Mouse (Mus musculus): Measurements from ENCODE around the gene Tmem170. TPM values are rescaled to one million over a fixed set of nuclear protein-coding genes. Genes with fewer than 3 reads are reported as not detected.

Gene Tmem170
- polyA plus RNA-seq, 1 experiment from 2014 or later, result 6.0 TPM

GRCm38 (mm10) chr8:111832983-111833382 is 43.6 kb downstream of the Tmem170 start:
- WGBS, result 85% methylated on average over 5 of the region's 5 CpGs
- Histone ChIP-seq H3K27ac (no peak overlapping the region), H3K4me3 (no peak overlapping the region), H3K36me3 (peaks cover 36% of the 10 kb centered on the region), H3K4me2 (replicated peaks) (no peak overlapping the region), H3K9ac (no peak overlapping the region), H3K4me1 (no peaks in the 10 kb centered on the region), H3K27me3 (replicated peaks) (no peaks in the 10 kb centered on the region), H3K9me3 (no peaks in the 10 kb centered on the region)
- ATAC-seq (ENCODE audit: low FRiP score, low read depth), result no peak

GRCm38 (mm10) chr8:111831996-111832395 is 44.6 kb downstream of the Tmem170 start:
- no peaks in the 10 kb centered on the region for H3K9me3 ChIP-seq
- H3K36me3 ChIP-seq, result peaks cover 31% of the 10 kb centered on the region
- ATAC-seq (ENCODE audit: low FRiP score, low read depth), result no peak
- H3K27ac ChIP-seq, result no peak overlapping the region
- H3K4me1 ChIP-seq, result no peaks in the 10 kb centered on the region
- H3K4me3 ChIP-seq, result no peak overlapping the region
- H3K9ac ChIP-seq, result no peak overlapping the region
- no peak overlapping the region for H3K4me2 ChIP-seq (replicated peaks)
- no peaks in the 10 kb centered on the region for H3K27me3 ChIP-seq (replicated peaks)
- WGBS, result 81% methylated on average over 4 of the region's 4 CpGs

GRCm38 (mm10) chr8:111828595-111828994 is 48.0 kb downstream of the Tmem170 start:
- WGBS, result 88% methylated on average over 6 of the region's 6 CpGs
- Histone ChIP-seq H3K36me3 (peaks cover 27% of the 10 kb centered on the region; the same call in 1 of the 2 replicates), H3K27ac (no peak overlapping the region), H3K4me1 (no peaks in the 10 kb centered on the region), H3K4me3 (no peak overlapping the region), H3K9ac (no peak overlapping the region), H3K27me3 (replicated peaks) (no peaks in the 10 kb centered on the region), H3K9me3 (no peaks in the 10 kb centered on the region), H3K4me2 (replicated peaks) (no peak overlapping the region)
- no peak for ATAC-seq (ENCODE audit: low FRiP score, low read depth)

GRCm38 (mm10) chr8:111825219-111825618 is 51.3 kb downstream of the Tmem170 start:
- no peak for ATAC-seq (ENCODE audit: low FRiP score, low read depth)

GRCm38 (mm10) chr8:111824334-111824733 is 52.2 kb downstream of the Tmem170 start:
- Histone ChIP-seq H3K4me1 (no peaks in the 10 kb centered on the region), H3K27me3 (replicated peaks) (no peaks in the 10 kb centered on the region), H3K36me3 (peaks cover 24% of the 10 kb centered on the region; the same call in 1 of the 2 replicates), H3K9me3 (no peaks in the 10 kb centered on the region), H3K27ac (no peak overlapping the region), H3K4me3 (no peak overlapping the region), H3K4me2 (replicated peaks) (no peak overlapping the region), H3K9ac (no peak overlapping the region)
- ATAC-seq (ENCODE audit: low FRiP score, low read depth), result no peak
- WGBS, result 97% methylated on average over 5 of the region's 5 CpGs

More at GRCm38 (mm10) chr8:111825219-111825618, 51.3 kb downstream of the Tmem170 start:
- H3K27me3 ChIP-seq (replicated peaks), result no peaks in the 10 kb centered on the region
- H3K9ac ChIP-seq, result no peak overlapping the region
- no peak overlapping the region for H3K4me3 ChIP-seq
- H3K36me3 ChIP-seq, result peaks cover 26% of the 10 kb centered on the region; the same call in 1 of the 2 replicates
- no peak overlapping the region for H3K4me2 ChIP-seq (replicated peaks)
- H3K27ac ChIP-seq, result no peak overlapping the region
- WGBS, result 82% methylated on average over 6 of the region's 6 CpGs
- no peaks in the 10 kb centered on the region for H3K4me1 ChIP-seq
- H3K9me3 ChIP-seq, result no peaks in the 10 kb centered on the region

- WGBS, result 90% methylated on average over 10 of the region's 10 CpGs
- no peak overlapping the region for H3K4me2 ChIP-seq (replicated peaks)
These were observed 55.4 kb downstream of the Tmem170 start for GRCm38 (mm10) chr8:111821199-111821598.

GRCm38 (mm10) chr8:111820691-111821090 is 55.9 kb downstream of the Tmem170 start:
- no peak overlapping the region for H3K4me3 ChIP-seq
- H3K4me2 ChIP-seq (replicated peaks), result no peak overlapping the region
- no peak overlapping the region for H3K9ac ChIP-seq
- WGBS, result 83% methylated on average over 4 of the region's 4 CpGs
- no peak overlapping the region for H3K27ac ChIP-seq
- H3K27me3 ChIP-seq (replicated peaks), result no peaks in the 10 kb centered on the region
- no peaks in the 10 kb centered on the region for H3K9me3 ChIP-seq
- ATAC-seq (ENCODE audit: low FRiP score, low read depth), result no peak
- peaks cover 16% of the 10 kb centered on the region for H3K36me3 ChIP-seq
- H3K4me1 ChIP-seq, result no peaks in the 10 kb centered on the region

More at GRCm38 (mm10) chr8:111821199-111821598, 55.4 kb downstream of the Tmem170 start:
- H3K27ac ChIP-seq, result no peak overlapping the region
- peaks cover 16% of the 10 kb centered on the region for H3K36me3 ChIP-seq
- no peaks in the 10 kb centered on the region for H3K27me3 ChIP-seq (replicated peaks)
- no peak for ATAC-seq (ENCODE audit: low FRiP score, low read depth)
- H3K9ac ChIP-seq, result no peak overlapping the region
- no peak overlapping the region for H3K4me3 ChIP-seq
- H3K9me3 ChIP-seq, result no peaks in the 10 kb centered on the region
- no peaks in the 10 kb centered on the region for H3K4me1 ChIP-seq

- Histone ChIP-seq H3K27ac (no peak overlapping the region), H3K36me3 (peaks cover 16% of the 10 kb centered on the region), H3K9me3 (no peaks in the 10 kb centered on the region), H3K9ac (no peak overlapping the region), H3K4me1 (no peaks in the 10 kb centered on the region), H3K4me3 (no peak overlapping the region), H3K27me3 (replicated peaks) (no peaks in the 10 kb centered on the region), H3K4me2 (replicated peaks) (no peak overlapping the region)
- WGBS, result 85% methylated on average over 12 of the region's 12 CpGs
- ATAC-seq (ENCODE audit: low FRiP score, low read depth), result no peak
These were observed 56.5 kb downstream of the Tmem170 start for GRCm38 (mm10) chr8:111820018-111820417.

- Histone ChIP-seq H3K4me3 (no peak overlapping the region), H3K27me3 (replicated peaks) (no peaks in the 10 kb centered on the region), H3K4me2 (replicated peaks) (no peak overlapping the region), H3K9ac (no peak overlapping the region), H3K36me3 (peaks cover 20% of the 10 kb centered on the region), H3K4me1 (no peaks in the 10 kb centered on the region), H3K27ac (no peak overlapping the region), H3K9me3 (no peaks in the 10 kb centered on the region)
- 93% methylated on average over 3 of the region's 3 CpGs for WGBS
- no peak for ATAC-seq (ENCODE audit: low FRiP score, low read depth)
These were observed 58.0 kb downstream of the Tmem170 start for GRCm38 (mm10) chr8:111818556-111818955.

- Histone ChIP-seq H3K9me3 (no peaks in the 10 kb centered on the region), H3K4me3 (no peak overlapping the region), H3K4me1 (no peaks in the 10 kb centered on the region), H3K27me3 (replicated peaks) (no peaks in the 10 kb centered on the region), H3K27ac (no peak overlapping the region), H3K9ac (no peak overlapping the region), H3K4me2 (replicated peaks) (no peak overlapping the region), H3K36me3 (peaks cover 7% of the 10 kb centered on the region)
- WGBS, result 92% methylated on average over 4 of the region's 4 CpGs
- ATAC-seq (ENCODE audit: low FRiP score, low read depth), result no peak
These were observed 61.5 kb downstream of the Tmem170 start for GRCm38 (mm10) chr8:111815078-111815477.

- H3K4me2 ChIP-seq (replicated peaks), result no peak overlapping the region
- no peaks in the 10 kb centered on the region for H3K9me3 ChIP-seq
- H3K36me3 ChIP-seq, result peaks cover 4% of the 10 kb centered on the region; the same call in 1 of the 2 replicates
- H3K4me1 ChIP-seq, result no peaks in the 10 kb centered on the region
- no peak for ATAC-seq (ENCODE audit: low FRiP score, low read depth)
- H3K9ac ChIP-seq, result no peak overlapping the region
- WGBS, result 96% methylated on average over 9 of the region's 9 CpGs
- H3K4me3 ChIP-seq, result no peak overlapping the region
- no peaks in the 10 kb centered on the region for H3K27me3 ChIP-seq (replicated peaks)
- no peak overlapping the region for H3K27ac ChIP-seq
These were observed 62.7 kb downstream of the Tmem170 start for GRCm38 (mm10) chr8:111813818-111814217.

Measured in neural tube, embryonic 12.5 days (tissue).